Mouse (Mus musculus) hematopoietic stem cell, adult 5-6 weeks (primary cell): ENCODE results near the gene Tanc1. TPM values are rescaled to one million over a fixed set of nuclear protein-coding genes. Genes with fewer than 3 reads are reported as not detected.
A peak's percentile ranks its signal among the peaks of the same experiment; 100 is the strongest.

Source experiments
- ATAC-seq, 2 experiments: fragments of 125-278 bp in 1 of 2; replicated peaks in 1 of 2; 2 replicates each; pipeline ENCODE4 v1.8.0; 2016 to 2017; ENCODE audit warnings: inconsistent platforms in 2 of 2, mild to moderate bottlenecking in 2 of 2, moderate number of reproducible peaks in 2 of 2, low read depth in 1 of 2, moderate TSS enrichment in 1 of 2; ENCODE audit not compliant: low FRiP score in 2 of 2, poor library complexity in 2 of 2, severe bottlenecking in 2 of 2, insufficient read depth in 1 of 2, low TSS enrichment in 1 of 2
- total RNA-seq: library from RNA; stranded (forward); fragments of 172-1452, 232-1000 nt; gene quantifications from 2 replicates; pipeline ENCODE4 v1.2.3, GENCODE M21; 2017

Gene Tanc1
- total RNA-seq, 1 experiment from 2014 or later, result 11.0 TPM

GRCm38 (mm10) chr2:59601452-59601851, 10.4 kb upstream of the Tanc1 start:
- ATAC-seq, result no peak

DNA sequence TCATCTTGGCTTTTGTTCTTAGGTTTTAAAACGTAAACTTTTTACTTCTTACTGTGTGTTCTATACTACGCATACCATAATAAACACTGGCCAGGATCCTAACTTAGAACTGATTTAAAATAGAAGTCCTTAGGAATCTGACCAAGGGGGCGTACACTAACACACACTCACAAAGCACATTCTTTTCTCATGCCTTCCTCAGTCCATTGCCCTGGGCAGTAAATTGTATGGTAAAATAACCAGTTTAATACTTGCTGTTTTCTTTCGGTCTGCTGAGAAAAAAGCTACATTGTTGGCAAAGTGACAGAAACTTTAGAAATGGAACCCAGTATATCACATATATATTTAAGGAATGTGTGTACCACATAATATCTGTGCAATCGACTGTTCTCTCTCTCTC, 2.9 kb upstream of the Tanc1 start:
- ATAC-seq, result no peak

- ATAC-seq, result no peak
These were observed 529 bp upstream of the Tanc1 start for GRCm38 (mm10) chr2:59611216-59611810.

DNA sequence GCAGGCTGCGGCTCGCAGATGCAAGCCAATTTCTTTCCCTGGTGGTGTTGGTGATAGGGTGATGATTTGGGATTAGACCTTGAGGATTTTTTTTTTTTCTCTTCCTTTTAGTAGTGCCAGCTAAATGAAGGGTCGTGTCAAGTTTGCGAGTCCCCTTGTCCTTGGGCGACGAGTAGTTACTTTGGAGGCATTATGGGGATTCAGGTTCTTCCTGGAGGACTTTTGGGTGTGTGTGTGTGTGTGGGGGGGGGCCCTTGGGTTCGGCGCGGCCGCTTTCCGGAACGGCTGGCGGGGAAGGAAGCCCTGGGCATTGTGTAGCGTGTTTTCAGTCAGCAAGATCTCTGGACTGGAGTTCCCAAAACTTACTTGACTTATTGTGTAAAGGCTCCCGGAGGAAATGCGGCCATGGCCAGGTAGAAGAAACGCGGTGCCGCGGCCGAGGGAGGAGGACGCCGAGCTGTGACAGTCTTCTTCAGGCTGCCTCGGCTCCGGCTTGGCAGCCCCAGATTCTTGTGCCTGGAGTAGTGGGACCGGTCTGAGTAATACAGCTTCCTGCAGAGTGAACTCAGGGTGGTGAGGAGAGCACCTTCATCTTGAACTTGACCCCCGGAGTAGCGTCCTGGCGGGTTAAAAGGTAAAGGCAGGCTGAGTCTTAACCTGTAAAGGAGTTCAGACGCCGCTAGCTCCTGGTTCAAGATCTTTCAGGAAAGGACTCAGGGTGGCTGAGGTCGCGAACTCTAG, 1.1 kb downstream of the Tanc1 start:
- ATAC-seq, result peak in 1 of 2 experiments; percentile 23; a peak in 1 of 4 replicates

DNA sequence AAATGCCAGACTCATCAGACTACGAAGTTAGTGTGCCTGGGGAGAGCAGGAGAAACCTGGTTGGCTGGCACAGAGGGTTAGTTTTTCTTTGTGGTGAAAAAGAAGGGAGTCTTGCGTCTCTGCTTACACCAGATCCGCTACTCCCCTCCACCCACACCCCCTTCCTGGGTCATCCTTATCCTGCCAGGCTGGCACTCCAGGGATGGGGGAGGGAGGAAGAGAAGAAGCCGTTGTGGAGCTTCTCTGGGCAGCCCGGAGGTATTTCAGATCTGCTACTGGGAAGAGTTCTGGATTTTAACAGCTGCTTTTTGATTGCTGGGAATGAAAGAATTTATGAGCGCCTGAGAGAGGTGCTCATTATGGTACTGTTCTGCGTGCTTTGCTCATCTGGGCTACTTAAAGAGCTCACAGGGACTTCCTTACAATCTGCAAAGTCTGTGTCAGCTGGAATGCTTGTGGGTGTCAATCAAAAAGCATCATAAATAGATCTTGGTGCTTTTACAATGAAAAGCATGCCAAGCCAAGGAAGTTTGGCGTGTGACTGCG, 1.7 kb downstream of the Tanc1 start:
- ATAC-seq, result peak in 1 of 2 experiments; percentile 3; a peak in 1 of 4 replicates

DNA sequence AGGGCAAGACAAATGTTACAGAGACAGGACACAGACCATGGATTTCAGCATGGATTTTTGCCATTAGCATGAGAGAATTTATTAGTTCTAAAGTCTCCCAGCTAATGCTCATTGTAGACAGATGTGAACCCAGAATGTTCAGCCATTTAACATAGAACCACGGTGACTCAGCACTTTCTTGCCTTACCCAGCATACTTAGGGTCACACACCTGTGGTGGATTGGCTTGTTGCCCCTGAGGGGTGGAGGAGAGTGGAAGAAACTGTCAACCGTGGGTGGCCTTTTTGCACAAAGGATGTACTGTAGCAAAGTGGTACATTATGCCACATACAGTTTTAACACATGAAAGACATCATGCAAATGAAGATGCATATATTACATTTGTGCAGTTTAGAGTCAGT, 5.0 kb downstream of the Tanc1 start:
- ATAC-seq, result no peak

- ATAC-seq, result no peak
These were observed 7.2 kb downstream of the Tanc1 start for GRCm38 (mm10) chr2:59618996-59619395.

GRCm38 (mm10) chr2:59620601-59621000, 8.8 kb downstream of the Tanc1 start:
- ATAC-seq, result no peak

GRCm38 (mm10) chr2:59622514-59623139, 10.8 kb downstream of the Tanc1 start:
- ATAC-seq, result no peak

DNA sequence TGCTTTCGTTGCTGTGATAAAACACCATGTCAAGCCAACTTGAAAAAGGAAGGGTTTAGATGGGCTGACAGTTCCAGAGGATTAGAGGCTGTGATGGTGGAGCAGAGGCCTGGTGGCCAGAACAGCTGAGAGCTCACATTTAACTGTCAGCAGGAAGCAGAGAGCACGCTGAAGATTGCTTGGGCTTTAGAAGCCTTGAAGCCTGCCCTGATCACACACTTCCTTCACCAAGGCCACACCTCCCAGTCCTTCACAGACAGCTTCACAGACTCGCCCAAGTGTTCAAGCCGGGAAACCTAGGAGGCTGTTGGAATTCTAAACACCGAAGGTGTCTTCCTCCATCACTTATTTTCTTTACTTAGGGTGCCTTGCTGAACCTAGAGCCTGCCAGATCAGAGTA, 12.0 kb downstream of the Tanc1 start:
- no peak for ATAC-seq

GRCm38 (mm10) chr2:59625416-59625815, 13.6 kb downstream of the Tanc1 start:
- ATAC-seq, result no peak

GRCm38 (mm10) chr2:59625927-59626326, 14.1 kb downstream of the Tanc1 start:
- no peak for ATAC-seq

GRCm38 (mm10) chr2:59626422-59626821, 14.6 kb downstream of the Tanc1 start:
- no peak for ATAC-seq

DNA sequence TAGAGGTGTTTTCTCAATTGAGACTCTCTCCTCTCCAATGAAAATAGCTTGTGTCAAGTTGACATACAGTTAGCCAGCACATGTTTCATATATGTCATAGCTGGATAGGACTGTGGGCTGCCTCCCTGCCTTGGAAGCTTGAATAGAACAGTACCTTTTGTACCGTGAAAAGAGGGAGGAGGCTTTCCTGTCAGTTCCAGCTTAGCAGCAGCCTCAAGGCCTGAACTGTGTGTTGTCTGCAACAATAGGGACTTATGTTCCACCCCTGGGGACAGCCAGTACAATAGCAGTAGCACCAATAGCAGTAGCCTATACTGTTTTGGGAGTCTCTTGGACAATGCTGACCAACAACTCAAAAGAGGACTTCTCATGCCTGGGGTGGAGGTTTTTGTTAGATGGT, 15.7 kb downstream of the Tanc1 start:
- no peak for ATAC-seq

- ATAC-seq, result no peak
These were observed 16.4 kb downstream of the Tanc1 start for GRCm38 (mm10) chr2:59628057-59628901.

GRCm38 (mm10) chr2:59629829-59630228, 18.0 kb downstream of the Tanc1 start:
- peak; percentile 51 to 83 for ATAC-seq

DNA sequence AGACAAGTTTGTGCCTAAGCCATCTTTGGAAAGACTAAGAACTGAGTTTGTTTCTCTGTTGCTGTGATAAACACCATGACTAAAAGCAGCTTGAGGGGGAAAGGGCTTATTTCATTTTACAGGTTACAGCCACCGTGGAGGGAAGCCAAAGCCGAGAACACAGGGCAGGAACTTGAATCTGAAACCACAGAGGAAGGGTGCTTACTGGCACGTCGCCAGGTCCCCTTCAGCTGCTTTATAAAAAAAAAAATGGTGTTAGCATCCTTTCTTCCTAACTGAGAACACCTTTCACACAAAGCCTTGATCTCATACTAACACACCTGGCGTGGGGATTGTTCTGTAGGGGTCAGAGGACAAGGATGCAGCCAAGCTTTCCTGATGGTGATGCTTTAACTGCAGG, 19.6 kb downstream of the Tanc1 start:
- ATAC-seq, result peak in 1 of 2 experiments; percentile 29; a peak in 1 of 4 replicates
